Mouse (Mus musculus): ENCODE measurements around the gene Caskin1. TPM values are rescaled to one million over a fixed set of nuclear protein-coding genes. Genes with fewer than 3 reads are reported as not detected.

Gene Caskin1
- polyA plus RNA-seq, 1 experiment from 2014 or later = 0.33 TPM

DNA sequence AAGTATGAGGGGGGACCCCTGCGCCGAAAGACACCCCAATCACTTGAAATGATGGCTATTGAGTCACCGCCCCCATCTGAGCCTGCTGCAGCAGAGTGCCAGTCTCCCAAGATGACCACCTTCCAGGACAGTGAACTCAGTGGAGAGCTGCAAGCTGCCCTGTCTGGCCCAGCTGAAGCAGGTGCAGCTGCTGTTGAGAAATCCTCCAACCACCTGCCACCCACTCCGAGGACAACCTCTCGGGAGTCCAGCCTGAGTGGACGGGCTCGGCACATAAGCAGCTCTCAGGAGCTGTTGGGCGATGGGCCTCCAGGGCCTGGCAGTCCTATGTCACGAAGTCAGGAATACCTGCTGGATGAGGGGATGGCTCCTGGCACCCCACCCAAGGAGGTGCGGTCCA is 15.7 kb downstream of the Caskin1 start:
- no peak overlapping the region for H3K27ac ChIP-seq (ENCODE audit: low read length)
- H3K4me1 ChIP-seq (ENCODE audit: insufficient read depth, low read depth, low read length) = no peaks in the 10 kb centered on the region
- H3K4me2 ChIP-seq (replicated peaks; ENCODE audit: low read depth, low read length) = no peak overlapping the region
- H3K36me3 ChIP-seq (ENCODE audit: insufficient read depth, low read length) = peaks cover 11% of the 10 kb centered on the region
- no peak overlapping the region for H3K9ac ChIP-seq (replicated peaks; ENCODE audit: low read depth)
- no peaks in the 10 kb centered on the region for H3K27me3 ChIP-seq (replicated peaks; ENCODE audit: insufficient read depth, low read length)
- no peak overlapping the region for H3K4me3 ChIP-seq (ENCODE audit: low read depth, low read length)
- DNase-seq (ENCODE audit: low spot score) (no peak), ATAC-seq (no peak)
- no peak for TF ChIP-seq EP300 (IDR thresholded peaks at IDR 0.05)
- TF ChIP-seq CTCF (IDR thresholded peaks at IDR 0.05) = no peak
- 81% methylated on average over 10 of the region's 10 CpGs for WGBS
- H3K9me3 ChIP-seq (ENCODE audit: low read length) = no peaks in the 10 kb centered on the region

DNA sequence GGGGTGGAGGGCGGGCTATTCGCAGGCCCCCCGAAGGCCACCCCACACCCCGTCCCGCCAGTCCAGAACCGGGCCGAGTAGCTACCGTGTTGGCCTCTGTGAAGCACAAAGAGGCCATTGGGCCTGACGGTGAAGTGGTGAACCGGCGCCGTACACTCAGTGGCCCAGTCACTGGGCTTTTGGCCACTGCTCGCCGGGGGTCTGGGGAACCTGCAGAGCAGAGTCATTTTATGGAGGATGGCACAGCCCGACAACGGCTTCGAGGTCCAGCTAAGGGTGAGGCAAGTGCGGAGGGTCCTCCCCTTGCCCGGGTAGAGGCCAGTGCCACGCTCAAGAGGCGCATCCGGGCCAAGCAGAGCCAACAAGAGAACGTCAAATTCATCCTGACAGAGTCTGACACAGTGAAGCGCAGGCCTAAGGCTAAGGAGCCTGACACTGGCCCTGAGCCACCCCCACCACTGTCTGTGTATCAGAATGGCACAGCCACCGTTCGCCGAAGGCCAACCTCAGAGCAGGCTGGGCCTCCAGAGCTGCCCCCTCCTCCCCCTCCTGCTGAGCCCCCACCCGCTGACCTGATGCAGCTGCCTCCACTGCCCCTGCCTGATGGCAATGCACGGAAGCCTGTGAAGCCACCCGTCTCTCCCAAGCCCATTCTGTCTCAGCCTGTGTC is 17.0 kb downstream of the Caskin1 start:
- WGBS = 92% methylated on average over 29 of the region's 30 CpGs
- Histone ChIP-seq H3K9ac (replicated peaks; ENCODE audit: low read depth) (no peak overlapping the region), H3K36me3 (ENCODE audit: insufficient read depth, low read length) (peaks cover 23% of the 10 kb centered on the region), H3K9me3 (ENCODE audit: low read length) (no peaks in the 10 kb centered on the region), H3K4me1 (ENCODE audit: insufficient read depth, low read depth, low read length) (no peaks in the 10 kb centered on the region), H3K4me2 (replicated peaks; ENCODE audit: low read depth, low read length) (no peak overlapping the region), H3K4me3 (ENCODE audit: low read depth, low read length) (no peak overlapping the region), H3K27me3 (replicated peaks; ENCODE audit: insufficient read depth, low read length) (no peaks in the 10 kb centered on the region), H3K27ac (ENCODE audit: low read length) (no peak overlapping the region)
- DNase-seq (ENCODE audit: low spot score) (no peak), ATAC-seq (no peak; the same call in 1 of the 2 replicates)
- TF ChIP-seq EP300 (IDR thresholded peaks at IDR 0.05) = no peak
- no peak for TF ChIP-seq CTCF (IDR thresholded peaks at IDR 0.05)

- no peak for TF ChIP-seq EP300 (IDR thresholded peaks at IDR 0.05)
- TF ChIP-seq CTCF (IDR thresholded peaks at IDR 0.05) = no peak
- WGBS = 35% methylated on average over 34 of the region's 36 CpGs
- no peak overlapping the region for H3K4me3 ChIP-seq (ENCODE audit: low read depth, low read length)
- H3K9ac ChIP-seq (replicated peaks; ENCODE audit: low read depth) = no peak overlapping the region
- no peaks in the 10 kb centered on the region for H3K4me1 ChIP-seq (ENCODE audit: insufficient read depth, low read depth, low read length)
- H3K9me3 ChIP-seq (ENCODE audit: low read length) = no peaks in the 10 kb centered on the region
- peaks cover 34% of the 10 kb centered on the region for H3K36me3 ChIP-seq (ENCODE audit: insufficient read depth, low read length)
- no peak overlapping the region; the same call in 1 of the 2 replicates for H3K4me2 ChIP-seq (replicated peaks; ENCODE audit: low read depth, low read length)
- DNase-seq (ENCODE audit: low spot score) = no peak
- no peak overlapping the region for H3K27ac ChIP-seq (ENCODE audit: low read length)
- no peaks in the 10 kb centered on the region for H3K27me3 ChIP-seq (replicated peaks; ENCODE audit: insufficient read depth, low read length)
- no peak for ATAC-seq
These were observed 18.1 kb downstream of the Caskin1 start for GRCm38 (mm10) chr17:24506332-24507070.

DNA sequence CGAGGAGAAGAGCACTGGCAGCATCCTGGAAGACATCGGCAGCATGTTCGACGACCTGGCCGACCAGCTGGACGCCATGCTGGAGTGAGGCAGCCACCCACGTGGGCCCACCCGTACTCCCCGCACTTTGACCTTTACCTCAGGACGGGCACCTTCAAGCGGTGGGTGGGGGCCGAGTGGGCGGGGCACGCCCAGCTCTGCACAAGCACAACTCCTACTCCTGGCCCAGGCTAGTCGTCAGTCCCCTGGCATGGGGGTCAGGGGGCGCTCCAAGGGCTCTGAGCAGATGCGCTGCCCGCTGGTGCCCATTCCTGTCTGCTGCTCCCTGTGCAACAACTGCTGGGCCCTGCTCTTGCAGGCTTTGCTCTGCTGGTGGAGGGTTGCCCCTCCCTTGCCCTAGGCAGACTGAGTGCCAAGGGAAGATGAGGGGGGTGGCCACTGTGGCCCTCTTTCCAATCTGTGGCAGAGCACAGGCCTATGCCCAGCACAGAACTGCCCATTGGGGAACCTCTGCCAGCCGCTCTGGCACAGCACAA is 18.8 kb downstream of the Caskin1 start:
- Histone ChIP-seq H3K27ac (ENCODE audit: low read length) (no peak overlapping the region), H3K9ac (replicated peaks; ENCODE audit: low read depth) (no peak overlapping the region), H3K36me3 (ENCODE audit: insufficient read depth, low read length) (peaks cover 40% of the 10 kb centered on the region), H3K4me2 (replicated peaks; ENCODE audit: low read depth, low read length) (no peak overlapping the region), H3K4me3 (ENCODE audit: low read depth, low read length) (no peak overlapping the region), H3K9me3 (ENCODE audit: low read length) (no peaks in the 10 kb centered on the region), H3K4me1 (ENCODE audit: insufficient read depth, low read depth, low read length) (no peaks in the 10 kb centered on the region), H3K27me3 (replicated peaks; ENCODE audit: insufficient read depth, low read length) (no peaks in the 10 kb centered on the region)
- 44% methylated on average over 19 of the region's 19 CpGs for WGBS
- no peak for ATAC-seq
- DNase-seq (ENCODE audit: low spot score) = no peak
- TF ChIP-seq EP300 (IDR thresholded peaks at IDR 0.05) (no peak), CTCF (IDR thresholded peaks at IDR 0.05) (no peak)

DNA sequence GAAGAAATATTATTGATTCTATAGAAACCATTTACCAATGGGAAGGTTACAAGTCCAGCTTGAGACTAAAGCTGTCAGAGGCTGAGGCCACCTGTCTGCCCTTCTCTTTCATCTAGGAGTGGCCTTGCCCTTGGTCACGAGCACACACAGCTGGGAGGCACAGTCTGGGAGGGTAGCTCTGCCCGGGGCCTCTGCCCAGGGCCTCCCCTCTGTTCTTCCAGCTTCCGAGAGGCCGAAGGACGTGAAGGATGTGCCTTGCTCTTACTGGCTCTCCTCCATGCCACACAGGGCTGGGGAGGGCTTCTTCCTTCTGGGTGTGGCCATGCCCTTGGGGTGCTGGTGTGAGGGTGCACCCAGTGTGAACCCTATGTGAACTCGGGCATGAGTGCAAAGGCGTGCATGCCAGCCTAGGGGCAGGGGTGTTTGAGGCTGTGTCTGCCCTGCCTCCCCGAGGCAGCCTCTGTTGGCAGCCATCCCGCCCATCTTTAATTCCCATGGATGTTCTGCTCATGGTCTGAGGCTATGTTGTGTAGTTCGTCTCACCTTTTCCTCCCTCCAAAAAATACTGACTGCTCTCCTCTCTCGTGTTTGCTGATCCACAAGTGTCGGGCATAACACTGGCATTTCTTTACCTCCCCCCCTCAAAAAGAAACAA is 19.5 kb downstream of the Caskin1 start:
- ATAC-seq = no peak
- H3K27ac ChIP-seq (ENCODE audit: low read length) = no peak overlapping the region

DNA sequence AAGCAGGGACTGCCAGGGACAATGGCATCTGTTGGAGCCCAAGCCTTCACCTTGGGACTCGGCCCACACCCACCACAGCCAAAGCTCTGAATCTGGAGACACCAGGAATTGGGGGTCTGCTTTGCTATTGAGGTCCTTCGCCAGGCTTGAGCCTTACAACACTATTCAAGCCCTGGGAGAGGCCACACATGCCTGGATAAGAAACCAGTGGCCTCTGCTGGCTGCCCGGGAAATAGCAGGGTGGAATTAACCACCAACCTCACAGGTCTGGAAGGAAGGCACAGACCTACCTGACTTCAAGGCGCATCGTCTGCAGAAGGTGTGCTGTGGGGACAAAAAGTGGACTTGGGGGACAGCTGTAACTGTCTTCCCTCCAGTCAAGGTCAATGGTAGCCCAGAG is 25.2 kb downstream of the Caskin1 start:
- H3K27me3 ChIP-seq (replicated peaks; ENCODE audit: insufficient read depth, low read length) = no peaks in the 10 kb centered on the region
- ATAC-seq (peak; percentile 52; the same call in 1 of the 2 replicates), DNase-seq (ENCODE audit: low spot score) (peak; percentile 53)
- no peaks in the 10 kb centered on the region for H3K4me1 ChIP-seq (ENCODE audit: insufficient read depth, low read depth, low read length)
- H3K9ac ChIP-seq (replicated peaks; ENCODE audit: low read depth) = no peak overlapping the region
- peak overlapping the region; percentile 48 for H3K4me2 ChIP-seq (replicated peaks; ENCODE audit: low read depth, low read length)
- H3K9me3 ChIP-seq (ENCODE audit: low read length) = no peaks in the 10 kb centered on the region
- peak overlapping the region; percentile 17; the same call in 1 of the 2 replicates for H3K4me3 ChIP-seq (ENCODE audit: low read depth, low read length)
- peak overlapping the region; percentile 72; the same call in 1 of the 2 replicates for H3K27ac ChIP-seq (ENCODE audit: low read length)
- peaks cover 51% of the 10 kb centered on the region for H3K36me3 ChIP-seq (ENCODE audit: insufficient read depth, low read length)
- TF ChIP-seq EP300 (IDR thresholded peaks at IDR 0.05) = no peak
- peak; percentile 83 for TF ChIP-seq CTCF (IDR thresholded peaks at IDR 0.05)
- 29% methylated on average over 5 of the region's 5 CpGs for WGBS

More for the DNA sequence above, 19.5 kb downstream of the Caskin1 start:
- Histone ChIP-seq H3K9me3 (ENCODE audit: low read length) (no peaks in the 10 kb centered on the region), H3K4me1 (ENCODE audit: insufficient read depth, low read depth, low read length) (no peaks in the 10 kb centered on the region), H3K9ac (replicated peaks; ENCODE audit: low read depth) (no peak overlapping the region), H3K4me2 (replicated peaks; ENCODE audit: low read depth, low read length) (no peak overlapping the region), H3K36me3 (ENCODE audit: insufficient read depth, low read length) (peaks cover 40% of the 10 kb centered on the region), H3K4me3 (ENCODE audit: low read depth, low read length) (no peak overlapping the region), H3K27me3 (replicated peaks; ENCODE audit: insufficient read depth, low read length) (no peaks in the 10 kb centered on the region)
- 75% methylated on average over 12 of the region's 12 CpGs for WGBS
- no peak for TF ChIP-seq CTCF (IDR thresholded peaks at IDR 0.05)
- no peak for TF ChIP-seq EP300 (IDR thresholded peaks at IDR 0.05)
- no peak for DNase-seq (ENCODE audit: low spot score)

All from lung, postnatal 0 days (tissue).